Mouse (Mus musculus) ovary, postnatal 36 days (tissue): Measurements from ENCODE around the gene Fbln7.

Experiments used
- DNase-seq: peaks from one replicate; pipeline ENCODE4 v3.0.0; 2022; ENCODE audit warnings: low spot score, mixed read lengths

The Fbln7 gene

DNA sequence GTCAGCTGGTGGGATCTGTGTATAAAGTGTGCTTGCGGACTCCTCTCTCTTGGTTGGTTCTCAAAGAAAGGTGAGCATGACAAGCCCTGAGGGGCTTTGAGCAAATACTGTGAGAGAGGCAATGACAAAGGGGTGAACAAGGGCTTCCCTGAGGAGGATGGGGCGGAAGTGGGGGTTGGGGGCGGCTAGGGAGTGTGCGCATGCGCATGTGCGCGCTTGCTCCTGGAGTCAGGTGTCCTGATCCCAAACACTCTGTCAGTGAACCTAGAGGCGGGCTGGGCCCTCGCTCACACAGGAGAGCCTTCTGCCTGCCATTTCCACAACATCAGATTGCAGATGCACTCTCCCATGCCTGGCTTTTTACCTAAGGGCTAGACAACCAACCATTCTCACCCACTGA, 9.5 kb downstream of the Fbln7 start:
- DNase-seq, result no peak

DNA sequence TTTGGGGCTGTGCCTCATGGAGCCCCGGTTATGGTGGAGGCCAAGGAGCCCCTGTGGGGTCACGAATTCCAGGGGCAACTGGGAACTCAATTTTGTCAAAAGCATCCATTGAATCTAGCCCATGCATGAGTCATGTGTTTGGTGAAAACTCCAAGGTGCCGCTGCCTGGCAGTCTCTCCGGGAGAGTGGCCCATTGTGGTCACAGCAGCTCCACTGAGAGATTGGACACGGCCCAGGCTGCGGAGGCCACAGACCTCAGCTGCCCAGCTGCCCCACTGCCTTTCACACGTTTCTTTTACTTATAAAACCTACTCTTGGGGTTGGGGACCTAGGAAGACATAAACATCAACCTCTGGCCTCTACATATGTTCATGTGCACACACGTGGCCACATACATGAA, 12.7 kb downstream of the Fbln7 start:
- DNase-seq, result no peak

DNA sequence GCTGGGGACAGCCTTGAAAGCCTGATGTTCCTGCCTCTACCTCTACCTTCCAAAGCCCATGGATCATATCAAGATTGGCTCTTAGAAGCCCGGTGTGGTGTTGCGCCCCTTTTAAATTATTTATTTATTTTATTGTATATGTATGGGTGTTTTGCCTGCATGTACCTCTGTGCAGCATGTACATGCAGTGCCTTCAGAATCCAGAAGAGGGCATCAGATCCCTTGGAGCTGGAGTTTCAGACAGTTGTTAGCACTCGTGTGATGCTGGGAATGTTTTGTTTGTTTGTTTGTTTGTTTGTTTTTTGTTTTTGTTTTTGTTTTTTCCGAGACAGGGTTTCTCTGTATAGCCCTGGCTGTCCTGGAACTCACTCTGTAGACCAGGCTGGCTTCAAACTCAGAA, 18.5 kb downstream of the Fbln7 start:
- no peak for DNase-seq

DNA sequence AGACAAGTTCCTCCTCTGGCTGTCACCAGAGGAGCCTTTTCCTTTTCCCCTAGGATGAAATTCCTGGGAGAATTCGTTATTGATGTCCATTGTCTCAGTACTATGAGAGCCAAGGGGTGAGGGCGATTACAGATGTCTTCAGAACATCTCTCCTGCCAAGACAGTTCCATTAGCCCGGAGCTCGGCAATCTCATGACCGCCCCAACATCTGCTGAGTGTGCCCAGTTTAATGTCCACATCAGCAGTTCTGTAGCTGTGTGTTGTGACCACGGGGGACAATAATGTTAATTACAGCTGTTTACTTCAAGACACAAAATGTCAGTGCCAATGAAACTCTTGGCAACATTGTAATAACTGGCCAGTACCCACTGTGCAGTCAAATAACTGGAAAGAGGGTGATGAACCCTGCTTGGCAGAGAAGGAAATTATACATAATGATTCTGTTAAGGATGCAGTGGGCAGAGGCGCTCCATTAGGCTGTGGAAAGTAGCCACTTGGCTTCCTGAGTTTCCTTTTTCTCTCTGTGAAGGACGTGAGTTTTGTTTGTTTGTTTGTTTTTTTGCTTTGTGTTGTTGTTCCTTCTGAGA, 22.5 kb downstream of the Fbln7 start:
- no peak for DNase-seq

DNA sequence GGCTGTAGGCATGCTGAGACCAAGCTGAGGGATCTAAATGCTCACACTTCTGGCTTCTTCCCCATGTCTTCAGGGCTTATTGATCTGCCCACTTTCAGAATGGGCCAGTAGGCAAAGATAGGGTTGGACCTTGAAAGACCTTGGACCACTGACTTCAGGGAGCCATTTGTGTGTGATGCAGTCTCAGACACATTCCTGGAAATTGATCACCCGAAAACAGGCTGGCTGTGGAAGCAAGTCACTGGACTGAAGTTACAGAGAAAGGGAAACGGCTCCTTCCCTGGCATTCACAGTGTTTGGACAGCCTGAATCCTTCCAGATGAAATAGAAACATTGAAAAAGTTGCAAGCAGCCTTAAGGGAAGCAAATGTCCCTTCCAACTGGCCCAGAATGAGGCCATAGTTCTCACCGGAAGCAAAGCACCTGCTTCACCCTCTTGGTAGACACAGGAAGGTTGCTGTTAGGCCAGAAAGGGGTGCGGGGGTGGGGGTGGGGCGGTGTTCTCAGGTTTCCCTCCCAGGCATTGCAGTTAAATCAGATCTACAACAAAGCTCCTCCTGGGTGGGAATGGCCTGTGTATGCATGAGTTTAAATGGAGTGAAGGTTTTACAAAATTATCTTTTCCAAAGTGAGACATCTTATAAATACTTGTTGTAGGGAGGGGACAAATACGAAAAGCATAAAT, 25.2 kb downstream of the Fbln7 start:
- no peak for DNase-seq

DNA sequence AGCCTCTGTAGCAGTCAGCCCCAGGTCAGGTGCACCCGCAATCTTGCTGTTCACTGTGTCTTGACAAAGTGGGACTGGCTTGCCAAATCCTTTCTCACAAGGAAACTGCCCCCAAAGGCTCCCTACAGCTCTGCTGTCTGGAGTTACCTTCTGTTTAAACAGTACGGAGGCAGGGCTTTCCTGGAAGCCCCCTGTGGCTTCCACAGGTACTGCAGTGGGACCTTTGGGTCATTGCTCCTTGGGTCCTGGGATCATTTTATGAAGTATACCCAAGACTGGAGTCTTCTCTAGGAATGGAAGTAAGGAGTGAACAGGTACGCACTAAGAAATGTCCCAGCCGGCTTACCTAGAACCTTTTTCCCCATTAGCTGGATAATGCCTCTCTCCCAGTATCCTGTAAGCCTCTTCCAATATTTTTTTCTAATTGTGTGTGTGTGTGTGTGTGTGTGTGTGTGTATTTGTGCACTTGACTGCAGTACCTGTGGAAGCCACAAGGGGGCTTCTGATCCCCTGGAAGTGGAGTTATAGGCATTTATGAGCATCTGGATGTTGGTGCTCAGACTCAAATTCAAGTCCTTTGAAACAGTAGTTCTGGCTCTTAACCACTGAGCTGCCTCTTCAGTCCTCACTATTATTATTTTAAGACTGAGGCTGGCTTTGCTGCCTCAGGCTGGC, 28.0 kb downstream of the Fbln7 start:
- DNase-seq, result no peak

DNA sequence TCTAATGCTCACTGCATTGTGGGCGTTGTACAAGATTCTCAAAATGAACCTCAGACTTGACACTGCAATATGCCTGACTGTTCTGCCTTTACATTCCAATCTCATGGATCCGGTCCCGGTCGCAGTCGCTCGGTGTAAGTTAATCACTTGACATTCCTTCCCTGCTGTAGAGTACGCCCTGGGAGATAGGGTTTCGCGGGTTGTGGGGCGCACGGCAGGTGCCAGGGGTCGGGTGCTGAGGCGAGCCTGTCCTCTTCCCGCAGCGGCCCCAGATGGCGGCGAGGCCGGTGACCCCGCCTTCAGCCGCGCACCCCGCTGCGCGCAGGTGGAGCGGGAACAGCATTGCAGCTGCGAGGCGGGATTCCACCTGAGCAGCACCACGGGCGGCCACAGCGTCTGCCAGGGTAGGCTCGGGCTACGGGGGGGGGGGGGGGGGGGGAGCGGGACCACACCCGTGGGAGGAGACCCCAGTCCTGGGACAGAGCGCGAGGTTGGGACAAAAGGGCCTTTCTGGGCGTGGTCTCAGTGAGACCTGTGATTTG, 29.5 kb downstream of the Fbln7 start:
- DNase-seq, result no peak

DNA sequence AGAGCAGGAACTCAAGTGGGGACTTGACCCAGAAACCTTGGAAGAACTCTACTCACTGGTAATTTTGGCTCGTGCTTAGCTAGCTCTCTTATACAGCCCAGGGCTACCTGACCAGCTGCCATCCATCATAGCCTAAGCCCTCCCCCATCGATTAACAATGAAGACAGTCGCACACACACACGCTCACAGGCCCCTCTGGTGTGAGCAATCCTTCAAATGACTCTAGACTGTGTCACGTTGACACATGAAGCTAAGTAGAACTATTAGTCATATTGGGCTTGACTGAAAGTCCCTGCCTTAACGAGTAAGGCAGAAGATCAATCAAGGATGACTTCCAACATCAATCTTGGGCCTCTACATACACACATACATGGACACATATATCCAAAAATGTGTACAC, 40.1 kb downstream of the Fbln7 start:
- DNase-seq, result no peak

DNA sequence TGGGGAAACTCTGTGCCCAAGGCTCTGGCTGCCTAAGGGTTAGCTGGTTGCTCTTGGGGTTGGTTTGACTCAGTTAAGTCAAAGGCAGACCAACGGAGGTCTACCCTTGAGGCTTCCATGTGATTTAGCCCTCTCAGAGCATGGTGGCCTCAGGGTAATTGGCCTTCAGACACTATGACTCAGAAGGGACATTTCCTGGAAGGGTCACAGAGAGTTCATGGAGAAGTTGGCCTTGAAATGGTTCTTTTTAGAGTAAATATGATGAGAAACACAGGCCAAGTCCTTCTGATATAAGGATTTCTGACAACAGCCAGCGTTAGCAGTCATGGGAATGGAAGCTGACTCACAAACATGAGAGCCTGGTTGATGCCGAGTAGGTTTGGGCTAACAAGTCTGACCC, 40.9 kb downstream of the Fbln7 start:
- no peak for DNase-seq

DNA sequence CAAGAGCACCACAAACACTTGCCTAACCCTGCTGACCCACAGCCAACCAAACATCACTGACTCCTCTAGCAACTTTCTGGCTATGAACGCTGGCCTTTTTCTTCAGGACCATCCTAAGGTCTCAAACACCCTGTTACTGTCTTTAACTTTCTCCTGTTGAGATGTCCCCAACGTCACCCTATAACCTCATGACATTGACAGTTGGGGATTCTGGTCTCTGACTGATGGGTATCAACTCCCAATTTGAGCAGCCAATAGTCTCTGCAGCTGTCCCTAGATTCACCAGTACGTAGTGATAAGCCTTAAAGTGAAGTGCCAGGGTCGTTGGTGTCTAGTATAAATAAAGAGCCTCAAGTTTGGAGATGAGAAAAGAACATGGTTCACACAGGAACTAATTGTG, 52.2 kb downstream of the Fbln7 start:
- no peak for DNase-seq

DNA sequence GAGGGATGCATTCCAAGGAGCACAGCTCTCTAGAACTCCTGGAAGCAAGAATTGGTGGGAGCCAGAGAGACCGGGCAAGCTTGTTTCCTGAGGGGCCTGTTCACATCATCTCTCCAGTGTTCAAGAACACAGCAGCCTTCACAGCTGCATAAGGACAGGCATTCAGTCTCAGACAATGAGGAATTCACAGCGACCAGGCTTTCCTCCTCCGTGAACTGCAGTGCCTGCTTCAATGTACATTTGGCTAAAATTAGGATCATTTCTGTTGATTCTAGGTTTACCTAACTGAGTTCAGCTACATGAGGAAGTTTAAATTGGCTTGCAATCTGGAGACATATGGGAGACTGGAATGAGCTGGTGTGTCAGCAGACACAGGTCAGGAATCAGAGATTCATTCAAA, 53.7 kb downstream of the Fbln7 start:
- no peak for DNase-seq

DNA sequence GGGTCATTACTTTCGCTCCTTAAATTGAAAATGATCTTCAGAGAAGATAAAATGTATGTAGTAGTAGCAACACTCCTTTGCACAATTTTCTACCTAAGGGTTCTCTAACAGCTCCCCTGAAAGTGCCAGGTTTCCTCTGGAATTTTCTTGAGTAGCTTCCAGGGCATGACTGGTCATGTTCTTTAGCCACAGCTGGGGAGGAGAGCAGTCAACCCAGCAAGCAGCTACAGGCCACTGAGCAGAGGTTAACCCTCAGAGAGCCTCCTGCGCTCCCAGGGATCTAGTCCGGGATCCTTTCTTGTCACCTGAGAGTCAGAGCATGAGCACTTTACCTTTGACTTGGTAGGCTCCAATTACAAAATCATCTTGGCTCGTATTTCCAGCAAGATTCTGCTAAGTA, 62.0 kb downstream of the Fbln7 start:
- DNase-seq, result no peak

DNA sequence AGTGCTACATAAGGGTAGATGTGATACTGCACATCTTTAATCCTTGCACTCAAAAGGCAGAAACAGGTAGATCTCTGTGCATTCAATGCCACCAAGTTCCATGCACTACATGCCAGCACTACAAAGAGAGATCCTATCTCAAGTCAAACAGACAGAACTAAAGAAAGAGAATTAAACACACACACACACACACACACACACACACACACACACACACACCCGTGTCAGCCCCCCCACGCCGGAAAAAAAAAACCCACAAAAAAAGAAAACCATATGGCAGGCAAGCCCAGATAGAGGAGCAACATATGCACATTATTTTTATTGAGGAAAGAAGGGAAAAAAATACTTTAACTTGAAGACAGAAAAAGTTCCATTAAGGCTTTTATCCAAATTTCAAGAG, 65.7 kb downstream of the Fbln7 start:
- DNase-seq, result no peak

DNA sequence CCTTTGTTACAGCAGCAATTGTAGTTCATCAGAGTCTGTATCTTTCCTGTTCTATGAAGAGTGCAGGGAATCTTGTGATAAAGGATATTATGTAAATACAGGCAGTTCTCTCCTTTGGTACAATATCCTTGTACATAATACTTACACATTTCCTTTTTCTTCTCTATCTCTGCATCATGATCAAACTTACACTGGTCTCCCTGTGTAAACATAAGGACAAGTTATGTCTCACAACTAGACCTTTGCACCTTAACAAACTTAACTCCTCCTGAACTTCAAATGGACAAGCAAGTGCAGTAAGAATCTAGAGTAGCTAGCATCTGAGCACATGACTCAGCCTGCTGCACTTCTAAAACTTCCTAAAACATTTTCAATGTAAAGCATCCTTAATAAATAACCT, 67.9 kb downstream of the Fbln7 start:
- no peak for DNase-seq

DNA sequence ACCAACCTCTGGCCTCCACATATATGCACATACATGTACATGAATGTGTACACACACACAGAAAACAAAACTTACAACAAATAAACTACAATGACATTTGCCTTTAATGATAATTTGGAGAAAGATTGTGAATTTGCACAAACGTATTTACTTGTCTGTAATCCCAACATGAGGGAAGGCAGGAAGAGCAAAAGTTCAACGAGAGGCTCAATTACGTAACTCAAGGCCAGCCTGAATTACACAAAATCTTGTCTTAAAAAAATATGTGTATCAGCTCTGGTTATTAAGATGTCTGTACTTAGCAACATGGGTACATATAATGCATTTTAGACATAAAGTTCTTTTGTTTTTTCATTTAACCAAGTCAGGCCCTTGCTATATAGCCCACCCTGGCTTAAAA, 73.5 kb downstream of the Fbln7 start:
- DNase-seq, result no peak

DNA sequence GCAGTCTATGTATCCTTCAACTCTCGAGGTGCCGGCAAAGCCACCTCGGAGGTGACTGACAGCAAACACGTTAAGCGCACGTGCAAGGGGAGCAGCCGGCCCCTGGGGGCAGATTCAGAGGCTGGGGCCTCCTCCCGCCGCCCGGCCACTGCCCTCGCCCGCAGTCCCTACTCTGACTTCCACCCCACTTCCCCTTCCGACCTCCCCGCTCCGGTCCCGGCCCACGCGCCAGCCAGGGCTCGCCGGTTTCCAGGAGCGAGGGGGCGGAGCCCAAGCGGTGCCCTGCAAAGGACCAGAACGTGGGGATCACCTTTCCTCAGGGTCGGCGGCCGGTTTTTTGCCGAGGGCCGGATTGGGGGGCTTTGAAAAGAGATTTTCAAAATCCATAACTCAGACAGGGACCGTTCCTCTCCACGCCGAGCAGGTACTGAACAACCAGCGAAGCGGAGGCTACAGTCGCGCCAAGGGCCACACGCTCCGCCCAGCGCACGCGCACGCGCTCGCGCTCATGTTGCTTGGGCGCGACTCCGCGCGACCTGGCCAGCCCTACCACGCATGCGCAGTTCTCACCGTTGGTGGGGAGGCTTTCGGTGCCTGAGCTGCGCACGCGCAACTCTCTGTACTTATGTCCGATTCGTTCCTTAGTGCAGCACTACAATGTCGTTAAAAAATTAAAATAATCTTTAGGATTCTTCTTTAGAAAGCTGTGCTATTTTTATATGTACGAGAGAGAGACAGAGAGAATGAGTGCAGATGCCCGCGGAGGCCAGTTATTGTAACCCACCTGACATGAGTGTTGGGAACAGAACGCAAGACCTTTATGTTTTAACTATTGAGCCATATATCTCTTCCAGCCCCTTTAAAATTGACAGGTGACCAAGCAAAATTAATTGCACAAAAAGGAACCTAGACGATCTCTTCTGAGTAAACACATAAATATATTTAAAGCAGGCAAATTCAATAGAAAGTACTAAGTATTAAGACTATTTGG, 81.1 kb downstream of the Fbln7 start, which contains the start of gene Zc3h8:
TSS of gene Zc3h8 (minus strand) at position 540 of the 991 bp plus-strand sequence.
- peak; percentile 98 for DNase-seq
